Mouse (Mus musculus): ENCODE measurements at regions not wholly inside any gene's neighbourhood (a gene's known extent, or its start where the extent isn't known, plus 50 kb on each side); places are given as distances from the start of the nearest gene placed in this dataset.

- DNase-seq, result no peak
Measured at GRCm38 (mm10) chr12:106128944-106129724, 119.1 kb downstream of the Vrk1 start.

GRCm38 (mm10) chr12:106130071-106130676, 120.1 kb downstream of the Vrk1 start:
- DNase-seq, result no peak

GRCm38 (mm10) chr12:106132715-106133114, 122.7 kb downstream of the Vrk1 start:
- DNase-seq, result no peak

GRCm38 (mm10) chr12:106138466-106138865, 128.4 kb downstream of the Vrk1 start:
- DNase-seq, result no peak

- DNase-seq, result no peak
Measured at GRCm38 (mm10) chr12:106139491-106139890, 129.5 kb downstream of the Vrk1 start.

- no peak for DNase-seq
Measured at GRCm38 (mm10) chr12:106139927-106140326, 129.9 kb downstream of the Vrk1 start.

GRCm38 (mm10) chr12:106140671-106141070, 130.6 kb downstream of the Vrk1 start:
- no peak for DNase-seq

GRCm38 (mm10) chr12:106143548-106143947, 133.5 kb downstream of the Vrk1 start:
- no peak for DNase-seq

GRCm38 (mm10) chr12:106156837-106157236, 146.8 kb downstream of the Vrk1 start:
- no peak for DNase-seq

GRCm38 (mm10) chr12:106157827-106158226, 147.8 kb downstream of the Vrk1 start:
- no peak for DNase-seq

- DNase-seq, result no peak
Measured at GRCm38 (mm10) chr12:106158620-106159019, 148.6 kb downstream of the Vrk1 start.

- DNase-seq, result no peak
Measured at GRCm38 (mm10) chr12:106171301-106171700, 161.3 kb downstream of the Vrk1 start.

GRCm38 (mm10) chr12:106173211-106173610, 163.2 kb downstream of the Vrk1 start:
- no peak for DNase-seq

- no peak for DNase-seq
Measured at GRCm38 (mm10) chr12:106174070-106174980, 164.3 kb downstream of the Vrk1 start.

GRCm38 (mm10) chr12:106174981-106175700, 165.1 kb downstream of the Vrk1 start:
- DNase-seq, result no peak

- no peak for DNase-seq
Measured at GRCm38 (mm10) chr12:106177302-106177701, 167.3 kb downstream of the Vrk1 start.

GRCm38 (mm10) chr12:106177861-106178260, 167.8 kb downstream of the Vrk1 start:
- DNase-seq, result no peak

- DNase-seq, result no peak
Measured at GRCm38 (mm10) chr12:106178688-106179205, 168.7 kb downstream of the Vrk1 start.

GRCm38 (mm10) chr12:106182923-106183322, 172.9 kb downstream of the Vrk1 start:
- DNase-seq, result no peak

GRCm38 (mm10) chr12:106183973-106184372, 173.9 kb downstream of the Vrk1 start:
- DNase-seq, result no peak

GRCm38 (mm10) chr12:106185398-106186077, 175.5 kb downstream of the Vrk1 start:
- no peak for DNase-seq

GRCm38 (mm10) chr12:106186501-106186900, 176.5 kb downstream of the Vrk1 start:
- DNase-seq, result no peak
